Mouse (Mus musculus): ENCODE data around the gene Ppp1r14a. TPM values are rescaled to one million over a fixed set of nuclear protein-coding genes. Genes with fewer than 3 reads are reported as not detected.

Ppp1r14a gene
- total RNA-seq, 2 experiments from 2014 or later, result 13.6 to 14.2 TPM

Other genes starting within 250 kb of the Ppp1r14a start
- 1 to 10 TPM; 4.7 to 8.9 TPM for gene Ryr1, start 164.1 kb upstream of the Ppp1r14a start, total RNA-seq (2021)
- gene Rasgrp4, start 154.5 kb upstream of the Ppp1r14a start, total RNA-seq (2021), result 1 to 10 TPM; 1.1 to 1.8 TPM
- 10 to 100 TPM; 35.9 to 40.6 TPM for gene Fam98c, start 133.1 kb upstream of the Ppp1r14a start, total RNA-seq (2021)
- 1 to 10 TPM; 1.0 to 1.1 TPM for gene Ggn, start 119.1 kb upstream of the Ppp1r14a start, total RNA-seq (2021)
- 10 to 100 TPM; 52.3 to 57.9 TPM for gene Spred3, start 118.9 kb upstream of the Ppp1r14a start, total RNA-seq (2021)
- gene Psmd8, start 108.6 kb upstream of the Ppp1r14a start, total RNA-seq (2021), result 100 to 1,000 TPM; 137 to 145 TPM
- under 1 TPM; 0.76 to 0.99 TPM for gene Catsperg1, start 75.3 kb upstream of the Ppp1r14a start, total RNA-seq (2021)
- 1 to 10 TPM; 2.2 to 3.2 TPM for gene Kcnk6, start 56.8 kb upstream of the Ppp1r14a start, total RNA-seq (2021)
- 10 to 100 TPM; 48.5 to 52.0 TPM for gene Yif1b, start 51.0 kb upstream of the Ppp1r14a start, total RNA-seq (2021)
- not detected for gene 2200002D01Rik, start 40.8 kb upstream of the Ppp1r14a start, total RNA-seq (2021)
- gene Spint2, start 7.4 kb upstream of the Ppp1r14a start, total RNA-seq (2021), result 10 to 100 TPM; 21.1 to 24.4 TPM
- gene Dpf1, start 14.6 kb downstream of the Ppp1r14a start, total RNA-seq (2021), result 100 to 1,000 TPM; 110 to 115 TPM
- 10 to 100 TPM; 55.0 to 60.7 TPM for gene Sipa1l3, start 229.3 kb downstream of the Ppp1r14a start, total RNA-seq (2021)